Mouse (Mus musculus) gastrocnemius, adult 2 months (tissue): ENCODE results near the gene Nudt8. TPM values are rescaled to one million over a fixed set of nuclear protein-coding genes. Genes with fewer than 3 reads are reported as not detected.
A peak's percentile ranks its signal among the peaks of the same experiment; 100 is the strongest.

ENCODE experiments used
- DNase-seq: peaks from one replicate; pipeline ENCODE4 v3.0.0; 2022
- H3K27ac ChIP-seq: fragments of 200-600 bp; 2 replicates; pipeline ENCODE4 v1.8.1; 2022; ENCODE audit warnings: mild to moderate bottlenecking
- H3K4me3 ChIP-seq: fragments of 200-600 bp; 2 replicates; pipeline ENCODE4 v1.8.1; 2022; ENCODE audit warnings: mild to moderate bottlenecking, moderate library complexity
- CTCF ChIP-seq: fragments of 200-600 bp; IDR thresholded peaks from 2 replicates; pipeline ENCODE4 v1.8.1; 2022; ENCODE audit warnings: antibody characterized with exemption, mild to moderate bottlenecking, moderate library complexity
- intact Hi-C: fragments of 180-260 bp; cut with DNase I; formaldehyde crosslinking; loops from one replicate; pipeline ENCODE4 v1.15.1; 2025
- total RNA-seq, 2 experiments: library from RNA; stranded (reverse); gene quantifications; 2 replicates each; pipeline ENCODE4 v1.2.3; 2021

Gene Nudt8
- total RNA-seq, 2 experiments from 2014 or later: 19.2 to 31.9 TPM

DNA sequence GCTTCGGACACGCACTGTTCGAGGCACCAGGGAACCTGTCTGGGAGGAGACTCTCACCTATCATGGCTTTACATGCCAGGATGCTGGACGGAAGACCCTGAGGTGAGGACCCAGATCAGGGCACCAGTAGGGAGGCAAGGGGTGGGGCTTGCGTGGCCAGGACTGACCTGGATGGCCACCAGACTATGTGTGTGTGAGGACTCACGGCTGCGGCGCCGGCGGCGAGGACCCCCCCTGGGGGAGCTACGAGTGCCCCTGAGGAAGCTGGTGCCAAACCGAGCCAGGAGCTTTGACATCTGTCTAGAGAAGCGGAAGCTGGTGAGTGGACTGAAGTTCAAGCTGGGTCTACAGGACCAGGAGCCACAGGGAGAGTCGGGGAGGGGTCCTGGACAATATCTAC, 4.0 kb downstream of the Nudt8 start:
- peak; percentile 20 for DNase-seq
- H3K4me3 ChIP-seq: no peak overlapping the region
- intact Hi-C loops: no loop called here
- H3K27ac ChIP-seq: no peak overlapping the region
- no peak for TF ChIP-seq CTCF

DNA sequence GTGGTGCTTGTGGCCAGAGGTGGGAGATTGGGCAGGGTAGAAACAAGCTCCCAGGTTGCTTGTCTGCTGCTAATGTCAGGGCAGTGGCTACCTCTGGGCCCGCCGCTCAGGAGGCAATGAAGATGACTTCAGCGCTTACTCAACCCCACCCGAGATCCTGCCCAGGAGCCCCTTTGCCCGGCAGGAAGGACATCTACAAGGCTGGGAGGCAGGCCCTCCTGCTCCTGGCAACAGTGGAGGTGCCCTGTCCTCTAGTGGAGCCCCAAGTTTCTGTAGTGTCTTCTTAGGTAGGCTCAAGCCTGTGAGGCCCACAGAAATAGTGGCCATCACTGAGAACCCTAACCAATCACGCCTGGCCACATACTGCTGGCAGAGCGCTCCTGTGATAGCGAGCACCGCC, 4.7 kb downstream of the Nudt8 start:
- DNase-seq: no peak
- Histone ChIP-seq H3K27ac (no peak overlapping the region), H3K4me3 (no peak overlapping the region)
- intact Hi-C loops: no loop called here
- no peak for TF ChIP-seq CTCF

- no peak overlapping the region for H3K27ac ChIP-seq
- no peak overlapping the region for H3K4me3 ChIP-seq
- intact Hi-C loops: no loop called here
- TF ChIP-seq CTCF: no peak
- DNase-seq: no peak
Measured at GRCm38 (mm10) chr19:4005971-4006370, 5.6 kb downstream of the Nudt8 start.

- no peak for TF ChIP-seq CTCF
- Histone ChIP-seq H3K27ac (0 out of 2 replicates have a peak overlapping the region, but pooled peaks have one; percentile 13), H3K4me3 (peak overlapping the region; percentile 99)
- DNase-seq: no peak
- intact Hi-C loops: no loop called here
Measured at GRCm38 (mm10) chr19:4011086-4011485, 10.7 kb downstream of the Nudt8 start.

- peak; percentile 86 for TF ChIP-seq CTCF
- intact Hi-C loops: loop anchor here (1.0 to 2.0 kb wide), 2 partner anchors 12 to 66 kb away; partner anchors contain the start of genes Gm49405 and Nudt8
- Histone ChIP-seq H3K4me3 (peak within 1 kb of the TSS; percentile 99), H3K27ac (peak within 1 kb of the TSS; percentile 99)
- peak; percentile 97 for DNase-seq
Measured at GRCm38 (mm10) chr19:4012432-4013022, 12.1 kb downstream of the Nudt8 start, which contains the start of gene Ndufv1. TSS of gene Ndufv1 (minus strand) at chr19:4012806.

- Histone ChIP-seq H3K4me3 (peak overlapping the region; percentile 99), H3K27ac (peak overlapping the region; percentile 81)
- TF ChIP-seq CTCF: no peak
- no peak for DNase-seq
- intact Hi-C loops: loop anchor here (2.0 kb wide), 1 partner anchor 66 kb away; no protein-coding TSS in a partner anchor
Measured at GRCm38 (mm10) chr19:4013066-4013465, 12.7 kb downstream of the Nudt8 start.

GRCm38 (mm10) chr19:4014802-4015201, 14.4 kb downstream of the Nudt8 start:
- Histone ChIP-seq H3K27ac (no peak overlapping the region), H3K4me3 (no peak overlapping the region)
- intact Hi-C loops: loop anchor here (5.0 kb wide), 2 partner anchors 82 to 212 kb away; partner anchors contain the start of genes Cdk2ap2 and Pitpnm1
- no peak for TF ChIP-seq CTCF
- DNase-seq: no peak

GRCm38 (mm10) chr19:4015635-4016034, 15.3 kb downstream of the Nudt8 start:
- Histone ChIP-seq H3K27ac (no peak overlapping the region), H3K4me3 (no peak overlapping the region)
- no peak for TF ChIP-seq CTCF
- intact Hi-C loops: loop anchor here (5.0 kb wide), 2 partner anchors 82 to 212 kb away; partner anchors contain the start of genes Cdk2ap2 and Pitpnm1
- DNase-seq: no peak

GRCm38 (mm10) chr19:4017921-4018587, 17.7 kb downstream of the Nudt8 start:
- intact Hi-C loops: loop anchor here (5.0 kb wide), 2 partner anchors 79 to 209 kb away; partner anchors contain the start of genes Cdk2ap2 and Pitpnm1
- H3K27ac ChIP-seq: no peak overlapping the region
- no peak overlapping the region for H3K4me3 ChIP-seq
- no peak for TF ChIP-seq CTCF
- no peak for DNase-seq

DNA sequence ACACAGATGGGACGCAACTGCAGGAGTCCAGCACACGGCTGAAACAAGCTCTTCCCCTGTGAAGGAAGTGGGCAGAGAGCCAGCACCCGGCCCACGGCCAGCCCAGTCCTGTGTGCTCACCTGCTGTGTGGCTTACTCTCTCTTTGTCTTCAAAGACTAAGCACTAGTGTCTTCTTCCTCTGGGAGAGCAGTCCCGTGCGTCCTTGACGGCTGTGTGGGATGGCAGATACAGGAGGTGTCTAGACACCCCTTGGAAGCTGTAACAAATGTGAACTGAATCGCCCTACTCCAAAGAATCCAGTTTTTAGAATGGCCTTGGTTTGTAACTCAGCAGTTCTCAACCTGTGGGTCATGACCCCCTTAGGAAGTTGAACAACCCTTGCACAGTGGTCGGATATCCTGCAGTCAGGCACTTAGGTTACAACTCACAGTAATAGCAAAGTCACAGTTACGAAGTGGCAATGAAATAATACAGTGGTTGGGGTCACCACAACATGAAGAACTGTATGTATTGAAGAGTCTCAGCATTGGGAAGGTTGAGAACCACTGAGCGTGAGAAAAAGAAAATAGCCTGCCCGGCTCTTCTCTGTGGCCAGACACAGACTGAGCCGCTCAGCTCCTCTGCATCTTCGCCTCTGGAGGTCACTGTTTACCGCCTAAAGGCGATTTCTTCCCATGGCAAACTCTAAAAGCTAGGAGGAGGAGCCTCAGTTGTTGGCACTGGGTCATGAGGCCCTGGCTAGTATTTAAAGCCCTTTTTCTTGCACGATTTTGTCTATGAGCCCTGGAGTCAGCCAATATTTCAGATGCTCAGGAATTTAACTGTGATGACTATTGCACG, 18.6 kb downstream of the Nudt8 start:
- peak; percentile 96 for TF ChIP-seq CTCF
- H3K27ac ChIP-seq: peak overlapping the region; percentile 77
- H3K4me3 ChIP-seq: peak overlapping the region; percentile 47
- DNase-seq: peak; percentile 89
- intact Hi-C loops: loop anchor here (1.0 to 5.0 kb wide), 3 partner anchors 29 to 208 kb away; partner anchors contain the start of genes Cdk2ap2 and Pitpnm1

- intact Hi-C loops: no loop called here
- Histone ChIP-seq H3K27ac (no peak overlapping the region), H3K4me3 (no peak overlapping the region)
- DNase-seq: no peak
- no peak for TF ChIP-seq CTCF
Measured at GRCm38 (mm10) chr19:4023185-4023584, 22.8 kb downstream of the Nudt8 start.

DNA sequence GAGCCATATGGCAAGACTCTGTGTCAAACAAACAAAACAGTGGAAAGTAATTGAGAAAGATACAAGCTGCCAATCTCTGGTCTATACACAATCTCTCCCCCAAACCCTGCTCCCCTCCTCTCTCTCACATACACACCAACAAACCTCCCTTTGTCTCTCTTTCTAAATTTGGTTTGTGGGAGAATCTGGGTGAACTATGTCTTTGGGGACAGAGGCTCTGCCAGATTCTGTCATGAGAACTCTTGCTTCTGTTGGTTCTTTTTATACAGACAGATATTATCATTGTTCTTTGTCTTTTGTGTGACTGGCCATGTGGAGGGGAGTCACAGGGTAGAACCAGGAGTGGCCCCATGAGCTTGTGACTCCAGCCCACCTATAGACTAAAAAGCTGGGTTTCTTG, 27.2 kb downstream of the Nudt8 start:
- Histone ChIP-seq H3K4me3 (no peak overlapping the region), H3K27ac (no peak overlapping the region)
- DNase-seq: no peak
- intact Hi-C loops: no loop called here
- no peak for TF ChIP-seq CTCF
